Mouse (Mus musculus) lung, embryonic 16.5 days (tissue): ENCODE measurements around the gene Nin. TPM values are rescaled to one million over a fixed set of nuclear protein-coding genes. Genes with fewer than 3 reads are reported as not detected.

Experiments
- ATAC-seq: fragments of 200-750 bp; cut with Nextera tagmentation; 2 replicates; pipeline ENCODE4 v1.8.0; 2017; ENCODE audit warnings: low read depth, mild to moderate bottlenecking, moderate library complexity
- H3K27ac ChIP-seq: fragments of 300-500 bp; sonication (generic); 2 replicates; pipeline ENCODE4 v1.5.1; 2014; ENCODE audit warnings: mild to moderate bottlenecking, control low read depth, low read length
- H3K27me3 ChIP-seq: fragments of 300-500 bp; sonication (generic); 2 replicates; pipeline ENCODE4 v1.6.1; 2014; ENCODE audit warnings: low read depth, low read length, mixed read lengths; ENCODE audit not compliant: control insufficient read depth, insufficient read depth
- H3K36me3 ChIP-seq: fragments of 300-500 bp; sonication (generic); 2 replicates; pipeline ENCODE4 v1.6.1; 2014; ENCODE audit warnings: low read length; ENCODE audit not compliant: control insufficient read depth, insufficient read depth
- H3K4me1 ChIP-seq: fragments of 300-500 bp; sonication (generic); replicated peaks from 2 replicates; pipeline ENCODE4 v1.6.1; 2014; ENCODE audit warnings: low read length, mixed read lengths; ENCODE audit not compliant: control insufficient read depth, insufficient read depth
- H3K4me2 ChIP-seq: fragments of 300-500 bp; sonication (generic); 2 replicates; pipeline ENCODE4 v1.6.1; 2014; ENCODE audit warnings: low read depth, low read length, control low read depth
- H3K4me3 ChIP-seq: fragments of 300-500 bp; sonication (generic); 2 replicates; pipeline ENCODE4 v1.5.1; 2014; ENCODE audit warnings: mild to moderate bottlenecking, low read length, control low read depth
- H3K9ac ChIP-seq: fragments of 300-500 bp; sonication (generic); 2 replicates; pipeline ENCODE4 v1.6.1; 2014; ENCODE audit warnings: low read length, control low read depth
- H3K9me3 ChIP-seq: fragments of 300-500 bp; sonication (generic); 2 replicates; pipeline ENCODE4 v1.6.1; 2016; ENCODE audit warnings: low read length; ENCODE audit not compliant: control insufficient read depth
- WGBS: fragments of 180-500 bp; shearing (Covaris S2); extraction: QIAGEN DNeasy Blood & Tissue Kit; methylation state at CpG from one replicate; pipeline ENCODE4 v1.1.7; 2014; 5-methylcytosine and 5-hydroxymethylcytosine counted together
- polyA plus RNA-seq: library from polyadenylated mRNA; unstranded; fragments of >200 nt; fragmentation: Nextera tagmentation; extraction: Ambion mirVana; gene quantifications from 2 replicates; pipeline ENCODE4 v1.2.1, GENCODE M21; 2015

Nin gene
- polyA plus RNA-seq, 1 experiment from 2014 or later, result 11.8 TPM

GRCm38 (mm10) chr12:70058956-70059851, 54.3 kb downstream of the Nin start:
- no peak overlapping the region for H3K9ac ChIP-seq
- H3K27ac ChIP-seq, result no peak overlapping the region
- H3K27me3 ChIP-seq, result no peaks in the 10 kb centered on the region
- no peaks in the 10 kb centered on the region for H3K4me1 ChIP-seq
- WGBS, result 65% methylated on average over 14 of the region's 14 CpGs
- no peak overlapping the region for H3K4me3 ChIP-seq
- peaks cover 10% of the 10 kb centered on the region for H3K36me3 ChIP-seq
- H3K9me3 ChIP-seq, result no peaks in the 10 kb centered on the region
- ATAC-seq, result no peak
- H3K4me2 ChIP-seq, result no peak overlapping the region

- peaks cover 19% of the 10 kb centered on the region for H3K36me3 ChIP-seq
- 28% methylated on average over 7 of the region's 7 CpGs for WGBS
- no peak overlapping the region for H3K4me2 ChIP-seq
- no peaks in the 10 kb centered on the region for H3K27me3 ChIP-seq
- H3K4me3 ChIP-seq, result no peak overlapping the region
- no peaks in the 10 kb centered on the region for H3K9me3 ChIP-seq
- H3K27ac ChIP-seq, result peak overlapping the region; percentile 2; the same call in 1 of the 2 replicates
- no peaks in the 10 kb centered on the region for H3K4me1 ChIP-seq
- H3K9ac ChIP-seq, result no peak overlapping the region
- ATAC-seq, result peak; percentile 83
Observed at GRCm38 (mm10) chr12:70050699-70051098, 62.8 kb downstream of the Nin start.

- no peak overlapping the region for H3K27ac ChIP-seq
- peaks cover 16% of the 10 kb centered on the region for H3K36me3 ChIP-seq
- H3K4me3 ChIP-seq, result no peak overlapping the region
- no peaks in the 10 kb centered on the region for H3K4me1 ChIP-seq
- no peaks in the 10 kb centered on the region for H3K27me3 ChIP-seq
- no peak for ATAC-seq
- no peak overlapping the region for H3K9ac ChIP-seq
- H3K4me2 ChIP-seq, result no peak overlapping the region
- no peaks in the 10 kb centered on the region for H3K9me3 ChIP-seq
- 61% methylated on average over 9 of the region's 9 CpGs for WGBS
Observed at GRCm38 (mm10) chr12:70048741-70049140, 64.8 kb downstream of the Nin start.

GRCm38 (mm10) chr12:70047281-70047680, 66.2 kb downstream of the Nin start:
- peaks cover 18% of the 10 kb centered on the region for H3K36me3 ChIP-seq
- WGBS, result 74% methylated on average over 7 of the region's 7 CpGs

GRCm38 (mm10) chr12:70044353-70044752, 69.2 kb downstream of the Nin start:
- WGBS, result 78% methylated on average over 4 of the region's 4 CpGs
- Histone ChIP-seq H3K4me1 (no peaks in the 10 kb centered on the region), H3K36me3 (peaks cover 24% of the 10 kb centered on the region), H3K4me2 (no peak overlapping the region), H3K27me3 (no peaks in the 10 kb centered on the region), H3K4me3 (no peak overlapping the region), H3K9ac (no peak overlapping the region), H3K9me3 (no peaks in the 10 kb centered on the region), H3K27ac (no peak overlapping the region)
- no peak for ATAC-seq

More at GRCm38 (mm10) chr12:70047281-70047680, 66.2 kb downstream of the Nin start:
- H3K27me3 ChIP-seq, result no peaks in the 10 kb centered on the region
- H3K4me2 ChIP-seq, result no peak overlapping the region
- H3K9me3 ChIP-seq, result no peaks in the 10 kb centered on the region
- H3K9ac ChIP-seq, result no peak overlapping the region
- no peak overlapping the region for H3K4me3 ChIP-seq
- H3K27ac ChIP-seq, result peak overlapping the region; percentile 50
- no peaks in the 10 kb centered on the region for H3K4me1 ChIP-seq
- ATAC-seq, result peak; percentile 39; the same call in 1 of the 2 replicates

GRCm38 (mm10) chr12:70043421-70043820, 70.1 kb downstream of the Nin start:
- Histone ChIP-seq H3K36me3 (peaks cover 23% of the 10 kb centered on the region), H3K9ac (no peak overlapping the region), H3K4me2 (no peak overlapping the region), H3K4me3 (no peak overlapping the region), H3K4me1 (no peaks in the 10 kb centered on the region), H3K9me3 (no peaks in the 10 kb centered on the region), H3K27me3 (no peaks in the 10 kb centered on the region), H3K27ac (no peak overlapping the region)
- WGBS, result 82% methylated on average over 13 of the region's 13 CpGs
- no peak for ATAC-seq

GRCm38 (mm10) chr12:70040981-70041380, 72.5 kb downstream of the Nin start:
- Histone ChIP-seq H3K9ac (no peak overlapping the region), H3K9me3 (no peaks in the 10 kb centered on the region), H3K27me3 (no peaks in the 10 kb centered on the region), H3K27ac (no peak overlapping the region), H3K4me2 (no peak overlapping the region), H3K36me3 (peaks cover 22% of the 10 kb centered on the region), H3K4me1 (no peaks in the 10 kb centered on the region), H3K4me3 (no peak overlapping the region)
- no peak for ATAC-seq
- WGBS, result 75% methylated on average over 6 of the region's 6 CpGs

GRCm38 (mm10) chr12:70036722-70037305, 76.7 kb downstream of the Nin start:
- Histone ChIP-seq H3K4me3 (no peak overlapping the region), H3K9ac (no peak overlapping the region), H3K4me1 (0 out of 2 replicates have a peak, but pooled peaks cover 1% of the 10 kb centered on the region), H3K27ac (no peak overlapping the region), H3K27me3 (no peaks in the 10 kb centered on the region), H3K9me3 (no peaks in the 10 kb centered on the region), H3K36me3 (peaks cover 20% of the 10 kb centered on the region), H3K4me2 (no peak overlapping the region)
- ATAC-seq, result no peak
- 84% methylated on average over 19 of the region's 19 CpGs for WGBS

GRCm38 (mm10) chr12:70026233-70026632, 87.3 kb downstream of the Nin start:
- Histone ChIP-seq H3K4me1 (no peaks in the 10 kb centered on the region), H3K27ac (no peak overlapping the region), H3K9me3 (no peaks in the 10 kb centered on the region), H3K9ac (no peak overlapping the region), H3K36me3 (peaks cover 20% of the 10 kb centered on the region), H3K27me3 (no peaks in the 10 kb centered on the region), H3K4me2 (no peak overlapping the region), H3K4me3 (no peak overlapping the region)
- no peak for ATAC-seq
